Mouse (Mus musculus) embryonic stem cell, embryonic (primary cell): ENCODE data around the gene Gnpat.

Experiments
- CTCF ChIA-PET, 4 experiments: fragments of 300-600 bp in 2 of 4; fragments of 350-600 bp in 2 of 4; sonication (Branson Sonifier 250); formaldehyde crosslinking; loops; one replicate each; lab custom pipeline; 2022; ENCODE audit warnings: inconsistent platforms in 2 of 4; lab: Charles Lee
- POLR2A ChIA-PET, 4 experiments: fragments of 300-600 bp in 2 of 4; fragments of 350-600 bp in 2 of 4; sonication (Branson Sonifier 250); formaldehyde crosslinking; loops; one replicate each; lab custom pipeline; 2022; ENCODE audit warnings: antibody characterized with exemption in 4 of 4, inconsistent platforms in 1 of 4; lab: Charles Lee

Gnpat gene

DNA sequence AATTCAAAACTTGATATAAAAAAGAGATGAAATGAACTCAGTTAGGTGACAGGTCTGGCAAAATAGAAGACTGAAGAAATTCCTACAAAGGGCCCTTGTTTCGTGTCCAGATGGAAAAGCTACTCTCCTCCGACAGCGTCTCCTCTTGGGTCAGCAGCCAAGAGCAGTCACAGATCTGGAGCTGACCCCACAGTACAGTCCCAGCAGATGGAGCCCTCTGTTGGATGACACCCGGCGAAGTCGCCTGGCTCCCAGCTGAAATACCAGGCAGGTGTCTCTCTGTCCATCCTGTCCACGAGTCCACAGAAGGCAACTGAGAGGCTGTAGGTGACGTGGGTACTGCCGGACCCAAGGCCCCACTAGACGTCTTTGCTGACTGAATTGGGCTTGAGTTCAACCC, 47.5 kb downstream of the Gnpat start:
- CTCF ChIA-PET = interaction anchor here in 3 of 4 experiments (0.6 to 1.1 kb wide), 3 partner anchors 23 to 206 kb away, joined by 3 read pairs; no protein-coding TSS in a partner anchor
- POLR2A ChIA-PET = interaction anchor here in 3 of 4 experiments (0.6 to 1.5 kb wide), 3 partner anchors 48 to 50 kb away, joined by 3 read pairs; no protein-coding TSS in a partner anchor

DNA sequence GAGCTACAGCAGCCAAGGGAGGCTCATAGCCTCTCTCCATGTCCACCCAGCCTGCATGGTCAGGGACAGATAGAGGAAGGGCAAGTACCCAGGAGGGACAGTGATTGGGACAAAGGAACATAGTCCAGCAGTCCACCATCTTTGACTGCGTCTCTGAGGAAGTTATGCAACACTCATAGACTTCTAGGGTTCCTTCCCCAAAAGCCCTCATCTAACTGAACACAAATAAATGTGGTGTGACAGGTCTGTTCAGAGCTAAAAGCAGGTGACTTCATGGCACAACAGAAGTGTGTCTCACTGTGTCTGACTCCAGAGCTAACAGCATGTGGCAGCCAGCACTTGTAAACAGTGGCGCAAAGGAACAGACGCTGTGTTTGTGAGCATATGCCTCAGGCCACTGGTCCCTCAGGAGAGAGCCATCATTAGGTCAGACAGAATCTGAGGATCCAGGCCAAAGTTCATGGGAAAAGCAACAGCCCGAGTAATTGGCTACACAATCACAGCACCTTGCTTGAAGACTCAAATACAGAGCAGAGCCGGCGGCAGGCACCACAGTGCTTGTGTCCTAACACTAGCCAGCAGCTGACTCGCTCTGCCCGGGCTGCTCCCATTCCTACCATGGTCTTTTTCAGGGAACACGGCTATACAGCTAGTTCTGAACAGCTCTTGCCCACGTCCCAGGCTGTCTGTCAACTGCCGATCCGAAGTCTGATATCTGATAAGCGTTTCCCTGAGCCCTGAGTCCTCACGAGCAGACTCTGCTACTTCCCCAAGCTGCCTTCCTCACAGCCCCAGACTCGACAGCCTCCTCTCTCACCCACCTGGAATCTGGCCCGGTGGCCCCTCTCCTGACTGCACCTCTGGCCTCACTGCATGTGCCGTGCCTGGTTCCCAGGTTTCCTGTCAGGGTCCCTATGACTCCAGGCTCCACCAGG, 49.4 kb downstream of the Gnpat start:
- ChIA-PET CTCF (interaction anchor here (0.5 to 1.5 kb wide), 10 partner anchors 19 to 462 kb away, joined by 3 to 12 read pairs (median 3); no protein-coding TSS in a partner anchor), POLR2A (interaction anchor here in 2 of 4 experiments (1.0 to 2.3 kb wide), 6 partner anchors 10 to 38 kb away, joined by 3 to 9 read pairs (median 5); no protein-coding TSS in a partner anchor)

DNA sequence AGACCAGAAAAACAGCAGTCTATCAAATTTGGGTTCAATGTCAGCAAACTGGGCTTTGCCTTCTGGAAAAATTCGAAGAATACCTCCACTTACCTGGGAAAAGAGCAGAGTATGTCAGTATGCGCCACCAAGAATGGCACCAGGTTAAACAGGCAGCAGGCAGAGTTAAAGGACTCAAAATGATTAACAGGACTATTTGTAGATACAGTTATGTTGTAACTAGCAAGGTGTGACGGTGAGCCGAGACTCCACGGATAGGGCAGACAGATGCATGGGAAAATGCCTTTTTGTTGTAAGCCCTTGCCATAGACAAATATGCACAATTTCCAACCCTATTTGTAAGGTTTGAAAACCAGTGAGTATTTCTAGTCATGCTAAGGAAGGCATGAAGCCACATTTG, 51.2 kb downstream of the Gnpat start:
- ChIA-PET CTCF (interaction anchor here in 1 of 4 experiments (0.8 kb wide), 1 partner anchor 175 kb away, joined by 5 read pairs; no protein-coding TSS in a partner anchor), POLR2A (interaction anchor here in 1 of 4 experiments (0.6 kb wide), 1 partner anchor 30 kb away, joined by 5 read pairs; no protein-coding TSS in a partner anchor)

DNA sequence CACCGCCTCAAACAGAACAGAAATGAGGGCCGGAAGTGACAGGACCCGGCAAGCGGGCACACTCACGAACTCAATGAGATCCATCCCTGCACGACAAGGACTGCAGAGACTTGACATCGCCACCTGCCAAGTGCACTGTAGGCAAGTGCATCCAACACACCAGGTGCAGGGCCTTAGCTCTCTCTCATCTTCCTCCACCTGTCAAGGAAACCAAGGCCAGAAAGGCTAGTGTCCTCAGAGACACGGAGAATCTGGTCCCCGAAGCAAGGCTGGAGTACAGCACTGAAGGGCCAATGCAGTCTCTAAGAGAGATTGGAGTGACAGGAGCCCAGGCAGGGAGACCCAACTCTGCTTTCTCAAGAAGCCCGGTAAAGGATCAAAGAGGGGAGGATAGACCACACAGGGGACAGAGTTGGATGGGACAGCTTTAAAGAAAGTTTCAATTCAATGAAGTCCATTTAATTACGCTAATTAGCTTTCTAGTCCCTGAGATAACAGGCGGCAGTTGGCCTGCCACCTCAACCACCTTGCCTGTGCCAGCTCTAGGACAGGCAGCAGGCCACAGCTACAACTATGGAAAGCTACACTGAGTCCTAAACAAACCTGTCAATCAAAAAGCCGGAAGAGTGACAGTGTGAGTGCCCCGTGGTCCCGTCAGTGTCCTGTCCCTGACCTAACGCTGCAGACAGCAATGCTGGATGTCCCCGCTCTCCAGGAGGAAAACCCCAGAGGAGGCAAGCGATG, 55.1 kb downstream of the Gnpat start:
- ChIA-PET CTCF (interaction anchor here in 1 of 4 experiments (1.4 kb wide), 1 partner anchor 13 kb away, joined by 5 read pairs; no protein-coding TSS in a partner anchor), POLR2A (interaction anchor here in 2 of 4 experiments (0.5 to 1.0 kb wide), 2 partner anchors 9 to 13 kb away, joined by 3 to 4 read pairs; no protein-coding TSS in a partner anchor)

DNA sequence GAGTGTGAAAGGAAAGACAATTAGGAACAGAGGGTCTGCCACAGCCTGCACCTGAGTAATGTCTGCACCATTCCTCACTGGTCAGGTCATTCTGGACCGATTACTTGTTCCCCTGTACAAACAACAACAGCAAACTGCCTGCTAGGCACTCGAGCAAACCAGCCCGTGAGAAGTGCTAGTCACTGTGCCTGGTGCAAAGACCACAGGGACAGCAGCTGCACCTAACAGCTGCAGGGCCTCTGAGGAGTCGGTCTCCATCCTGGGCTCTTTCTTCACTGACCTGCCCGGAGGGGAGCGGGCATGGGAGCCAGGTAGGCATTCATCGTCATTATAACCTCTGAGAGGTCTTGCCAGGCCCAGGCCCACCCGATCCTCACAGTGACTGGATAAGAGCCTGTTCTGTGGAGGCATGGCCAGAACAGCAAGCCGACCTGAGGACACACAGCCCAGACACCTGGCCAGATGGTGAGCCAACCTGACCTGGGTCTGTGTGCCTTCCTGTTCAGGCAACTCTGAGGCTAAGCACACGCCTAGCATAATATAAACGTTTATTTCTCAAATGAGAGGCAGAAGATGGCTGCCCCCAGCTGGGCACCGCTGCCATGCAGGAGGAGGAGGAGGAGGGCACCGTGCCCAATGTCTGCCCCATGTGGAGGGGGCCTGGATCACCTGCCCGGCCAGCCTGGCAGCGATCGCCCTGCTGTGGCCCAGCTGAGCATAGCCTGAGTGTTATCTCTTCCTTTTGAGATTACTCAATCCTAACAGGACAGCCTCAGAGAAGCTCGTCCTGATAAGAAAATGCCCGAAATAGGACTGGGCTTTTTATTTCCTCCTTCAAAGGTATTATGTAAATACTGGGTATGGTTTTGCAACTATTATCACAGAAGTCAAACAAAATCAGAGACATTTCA, 58.8 kb downstream of the Gnpat start:
- POLR2A ChIA-PET = interaction anchor here in 1 of 4 experiments (1.1 to 1.4 kb wide), 3 partner anchors 10 to 50 kb away, joined by 3 to 5 read pairs (median 3); no protein-coding TSS in a partner anchor
- CTCF ChIA-PET = interaction anchor here in 2 of 4 experiments (0.6 to 1.6 kb wide), 2 partner anchors 11 to 59 kb away, joined by 3 read pairs; no protein-coding TSS in a partner anchor

DNA sequence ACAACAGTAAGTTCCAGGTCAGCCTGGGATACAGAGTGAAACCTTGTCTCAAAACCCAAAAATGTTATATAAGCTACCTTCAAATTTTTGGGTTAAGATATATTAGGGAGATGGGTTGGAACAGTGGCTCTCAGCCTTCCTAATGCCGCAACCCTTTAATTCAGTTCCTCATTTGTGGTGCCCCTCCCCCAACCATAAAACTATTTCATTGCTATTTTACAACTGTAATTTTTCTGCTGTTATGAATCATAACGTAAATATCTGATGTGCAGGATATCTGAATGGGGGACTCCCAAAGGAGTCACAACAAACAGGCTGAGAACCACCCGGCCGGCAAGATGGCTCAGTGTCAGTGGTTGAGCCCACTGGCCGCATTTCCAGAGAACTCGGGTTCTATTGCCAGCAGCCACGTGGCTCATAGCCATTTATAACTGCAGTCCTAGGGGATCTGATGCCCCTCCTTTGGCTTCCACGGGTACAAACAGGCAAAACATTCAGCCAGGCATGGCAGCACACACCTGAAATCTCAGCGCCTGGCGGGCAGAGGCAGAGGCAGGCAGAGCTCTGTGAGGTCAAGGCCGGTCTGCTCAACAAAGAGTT, 59.8 kb downstream of the Gnpat start:
- CTCF ChIA-PET = interaction anchor here in 1 of 4 experiments (1.6 kb wide), 1 partner anchor 58 kb away, joined by 3 read pairs; no protein-coding TSS in a partner anchor
- POLR2A ChIA-PET = interaction anchor here in 1 of 4 experiments (1.2 to 1.4 kb wide), 3 partner anchors 11 to 18 kb away, joined by 3 to 5 read pairs (median 3); no protein-coding TSS in a partner anchor

DNA sequence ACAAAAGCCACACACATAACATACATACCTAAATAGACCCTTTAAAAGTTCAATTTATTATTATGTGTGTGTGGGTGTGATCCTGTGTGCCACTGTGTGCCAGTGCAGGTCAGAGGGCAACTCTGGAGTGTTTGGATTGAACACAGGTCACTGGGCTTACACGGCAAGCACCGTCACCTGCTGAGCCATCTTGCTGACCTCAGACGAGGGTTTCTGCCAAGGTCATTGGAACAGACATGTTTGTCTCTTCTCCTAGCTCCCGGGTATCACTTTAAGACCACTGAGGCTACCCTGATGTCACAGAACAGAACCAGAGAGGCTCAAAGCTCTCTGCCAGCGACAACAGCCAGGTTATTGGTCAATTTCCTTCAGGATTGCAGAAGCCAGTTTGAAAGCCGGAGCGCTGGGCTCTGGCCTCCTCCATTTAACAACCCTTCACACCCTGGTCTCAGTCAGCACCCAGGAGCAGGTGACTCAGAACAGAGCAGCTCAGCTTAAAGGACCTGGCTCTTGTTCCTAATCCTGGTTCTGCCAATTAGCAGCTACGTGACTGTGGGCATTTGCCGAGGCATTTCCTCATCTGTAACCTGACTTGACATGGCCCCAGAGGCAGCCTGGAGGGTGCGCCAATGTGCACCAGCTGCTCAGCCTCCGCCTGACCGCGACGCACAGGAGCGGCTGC, 61.3 kb downstream of the Gnpat start:
- ChIA-PET POLR2A (interaction anchor here in 2 of 4 experiments (0.6 to 1.4 kb wide), 3 partner anchors 11 to 259 kb away, joined by 3 read pairs; no protein-coding TSS in a partner anchor), CTCF (interaction anchor here in 1 of 4 experiments (0.6 to 1.5 kb wide), 2 partner anchors 45 to 55 kb away, joined by 3 read pairs; no protein-coding TSS in a partner anchor)

DNA sequence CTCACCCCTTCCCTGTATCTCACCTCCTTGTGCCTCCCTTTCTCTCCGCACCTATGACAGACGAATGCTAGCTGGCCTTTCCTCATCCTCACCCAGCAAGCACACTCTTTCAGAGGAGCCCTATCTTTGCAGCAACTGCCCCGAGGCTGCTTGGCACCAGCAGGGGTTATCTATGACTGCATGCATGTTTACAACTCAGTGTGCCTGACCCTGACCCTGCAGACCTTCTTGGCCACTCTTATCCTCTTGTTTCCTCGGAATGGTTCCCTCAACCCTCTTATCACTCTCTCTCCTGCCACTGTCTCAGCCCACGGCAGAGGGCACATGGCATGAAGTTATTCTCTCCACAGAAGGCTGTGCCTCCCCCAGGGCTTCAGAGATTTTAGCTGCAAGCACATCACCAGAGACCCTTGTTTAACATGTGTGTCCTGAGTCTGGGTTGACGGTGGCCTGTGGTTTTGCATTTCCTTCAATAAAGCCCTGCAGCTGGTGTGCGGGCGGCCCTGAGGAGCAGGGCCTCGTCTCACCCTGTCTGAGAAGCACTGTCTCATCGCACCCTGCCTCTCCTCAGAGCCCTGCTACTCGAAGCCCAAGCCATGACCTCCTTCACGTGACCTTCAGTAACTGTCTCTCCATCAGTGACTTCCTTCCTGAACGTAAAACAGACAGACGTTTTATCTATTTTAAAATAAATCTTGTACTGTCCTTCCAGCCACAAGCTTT, 62.9 kb downstream of the Gnpat start:
- ChIA-PET POLR2A (interaction anchor here in 1 of 4 experiments (1.2 kb wide), 1 partner anchor 11 kb away, joined by 3 read pairs; no protein-coding TSS in a partner anchor), CTCF (no interaction called here)

DNA sequence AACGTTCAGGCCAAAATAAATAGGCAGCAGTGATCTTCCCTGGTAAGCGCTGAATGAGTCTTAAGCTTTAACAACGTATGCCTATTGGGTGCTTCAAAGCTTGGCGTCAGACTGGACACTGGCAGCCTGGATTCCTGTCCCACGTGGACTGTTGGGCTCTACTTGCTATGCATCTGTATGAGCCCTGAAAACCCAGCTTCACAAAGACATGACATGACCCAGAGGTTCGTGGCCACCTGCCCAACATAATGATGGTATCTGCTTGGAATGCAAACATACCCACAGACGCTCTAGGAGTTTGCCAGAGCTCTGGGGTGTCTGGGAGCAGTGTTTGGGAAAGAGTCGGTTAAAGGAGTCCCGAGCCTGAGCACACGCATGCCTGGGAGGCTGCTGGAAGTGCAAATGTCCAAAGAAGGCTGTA, 63.5 kb downstream of the Gnpat start:
- ChIA-PET POLR2A (interaction anchor here in 1 of 4 experiments (0.5 to 1.2 kb wide), 2 partner anchors 10 to 13 kb away, joined by 3 read pairs; no protein-coding TSS in a partner anchor), CTCF (no interaction called here)

DNA sequence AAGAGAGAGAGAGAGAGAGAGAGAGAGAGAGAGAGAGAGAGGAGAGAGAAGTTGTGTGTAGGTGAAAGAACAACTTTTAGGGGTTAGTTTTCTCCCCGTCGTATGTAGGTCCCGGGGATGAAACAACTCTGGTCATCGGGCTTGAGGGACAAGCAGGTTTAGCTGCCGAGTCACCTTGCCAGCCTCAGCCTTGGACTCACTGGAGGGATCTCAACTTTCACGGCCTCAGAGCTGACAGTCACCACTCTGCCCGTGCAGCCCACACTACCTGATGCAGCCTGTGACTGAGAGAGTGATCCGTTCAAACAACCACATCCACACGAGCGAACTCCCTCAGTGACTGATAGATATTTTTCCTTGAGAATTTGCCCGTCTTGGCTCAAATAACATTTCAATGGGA, 66.2 kb downstream of the Gnpat start:
- ChIA-PET POLR2A (interaction anchor here in 1 of 4 experiments (0.6 to 1.8 kb wide), 2 partner anchors 10 to 185 kb away, joined by 3 read pairs; no protein-coding TSS in a partner anchor), CTCF (interaction anchor here in 1 of 4 experiments (0.6 kb wide), 2 partner anchors 19 to 101 kb away, joined by 3 to 5 read pairs; no protein-coding TSS in a partner anchor)

DNA sequence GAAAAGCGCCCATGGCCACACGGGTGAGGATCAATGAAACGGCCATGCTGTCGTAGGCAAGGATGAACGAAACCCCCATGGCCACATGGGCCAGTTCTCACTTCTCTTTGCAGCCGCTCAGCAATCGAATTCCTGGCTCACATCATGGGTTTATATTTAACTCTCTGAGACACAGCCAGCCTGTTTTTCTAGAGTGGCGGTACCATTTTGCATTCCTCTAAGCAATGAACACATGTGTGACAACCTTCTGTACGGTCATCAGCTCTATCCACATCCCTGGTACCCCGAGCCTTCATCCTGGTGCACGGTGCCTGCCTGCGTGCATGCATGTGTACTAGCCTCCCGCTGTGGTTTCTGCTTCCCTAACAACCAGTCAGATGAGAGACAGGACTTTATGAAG, 67.3 kb downstream of the Gnpat start:
- CTCF ChIA-PET = interaction anchor here (0.7 to 1.2 kb wide), 13 partner anchors 9 to 1447 kb away, joined by 3 to 12 read pairs (median 5); no protein-coding TSS in a partner anchor
- POLR2A ChIA-PET = interaction anchor here in 3 of 4 experiments (0.5 to 1.8 kb wide), 13 partner anchors 9 to 250 kb away, joined by 3 to 11 read pairs (median 3); partner anchors contain the start of gene Egln1 (in 1 of the 3)

DNA sequence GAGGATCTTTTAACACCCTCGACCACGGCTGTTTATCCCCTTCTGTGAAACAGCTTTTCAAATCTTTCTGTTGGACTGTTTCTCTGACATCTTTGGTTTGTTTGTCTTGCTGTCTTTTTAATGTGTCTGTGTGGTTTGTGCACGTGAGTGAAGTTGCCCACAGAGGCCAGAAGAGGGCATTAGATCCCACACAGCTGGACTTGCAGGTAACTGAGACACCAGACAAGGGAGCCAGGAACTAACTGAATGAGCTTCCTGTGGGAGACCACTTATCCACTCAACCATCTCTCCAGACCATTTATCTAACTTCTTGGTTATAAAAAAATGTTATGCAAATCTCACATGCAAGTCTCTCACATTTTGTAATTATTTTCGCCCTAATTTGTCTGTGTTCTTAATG, 67.8 kb downstream of the Gnpat start:
- CTCF ChIA-PET = interaction anchor here (0.7 to 1.2 kb wide), 16 partner anchors 9 to 1447 kb away, joined by 3 to 12 read pairs (median 5); no protein-coding TSS in a partner anchor

DNA sequence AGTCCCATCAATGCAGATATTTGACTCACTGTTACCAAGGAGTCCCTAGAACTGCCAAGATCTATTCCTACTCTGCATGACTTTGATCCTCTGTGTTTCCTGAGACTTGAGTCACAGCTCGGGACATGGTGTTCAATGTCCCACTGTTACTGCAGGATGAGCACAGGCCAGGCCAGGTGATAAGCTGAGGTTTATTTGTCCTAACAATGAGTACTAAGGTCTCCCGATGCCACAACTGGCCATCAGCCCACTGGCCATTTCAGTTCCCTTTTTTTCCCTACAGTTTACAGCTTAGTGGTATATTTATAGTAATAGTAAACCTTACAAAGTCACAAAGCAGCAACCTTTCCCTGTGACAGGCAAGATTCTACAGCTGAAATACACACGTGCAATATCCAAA, 69.6 kb downstream of the Gnpat start:
- ChIA-PET POLR2A (interaction anchor here in 2 of 4 experiments (1.0 to 1.6 kb wide), 2 partner anchors 10 to 15 kb away, joined by 3 to 5 read pairs; no protein-coding TSS in a partner anchor), CTCF (interaction anchor here in 3 of 4 experiments (0.6 to 0.9 kb wide), 5 partner anchors 10 to 188 kb away, joined by 3 to 4 read pairs (median 3); partner anchors contain the start of gene Tsnax (in 1 of the 3))

More for the DNA sequence above, 67.8 kb downstream of the Gnpat start:
- POLR2A ChIA-PET = interaction anchor here in 3 of 4 experiments (0.7 to 1.8 kb wide), 13 partner anchors 9 to 251 kb away, joined by 3 to 11 read pairs (median 3); partner anchors contain the start of gene Egln1 (in 1 of the 3)

DNA sequence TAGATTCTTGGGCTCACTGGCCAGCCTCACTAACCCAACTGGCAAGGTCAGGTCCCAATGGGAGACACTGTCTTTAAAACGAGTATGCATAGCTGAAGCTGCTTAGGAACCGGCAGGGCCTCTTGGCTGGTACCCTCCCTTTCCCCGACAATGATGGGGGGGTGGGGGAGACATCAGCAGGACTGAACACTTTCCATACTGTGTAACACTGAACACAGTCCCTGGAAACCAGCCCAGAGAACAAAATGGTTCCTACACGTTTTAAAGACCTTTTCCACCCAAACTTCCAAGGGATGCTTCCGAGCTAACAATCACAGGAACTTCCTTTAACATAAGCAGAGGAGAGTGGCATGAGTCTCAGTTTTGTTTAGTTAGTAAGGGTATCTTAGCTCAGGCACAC, 72.3 kb downstream of the Gnpat start:
- CTCF ChIA-PET = interaction anchor here (0.6 to 0.9 kb wide), 6 partner anchors 23 to 873 kb away, joined by 3 to 5 read pairs (median 4); no protein-coding TSS in a partner anchor

More for the DNA sequence above, 72.3 kb downstream of the Gnpat start:
- POLR2A ChIA-PET = interaction anchor here in 2 of 4 experiments (0.6 to 1.3 kb wide), 7 partner anchors 11 to 262 kb away, joined by 3 to 4 read pairs (median 3); no protein-coding TSS in a partner anchor
